Mouse (Mus musculus): ENCODE measurements around the gene Pde10a.

- TF ChIP-seq CTCF (IDR thresholded peaks at IDR 0.05; ENCODE audit: low read depth, low read length): no peak
- no peak for TF ChIP-seq POLR2A (IDR thresholded peaks at IDR 0.05; ENCODE audit: extremely low read depth, insufficient read depth, low read length)
These were observed 109.3 kb downstream of the Pde10a start for GRCm38 (mm10) chr17:8634476-8634875.
